Mouse (Mus musculus): ENCODE measurements at regions not wholly inside any gene's neighbourhood (a gene's known extent, or its start where the extent isn't known, plus 50 kb on each side); places are given as distances from the start of the nearest gene placed in this dataset.

GRCm38 (mm10) chr16:65916831-65917230 is 101.8 kb downstream of the Vgll3 start:
- no peak for DNase-seq

DNA sequence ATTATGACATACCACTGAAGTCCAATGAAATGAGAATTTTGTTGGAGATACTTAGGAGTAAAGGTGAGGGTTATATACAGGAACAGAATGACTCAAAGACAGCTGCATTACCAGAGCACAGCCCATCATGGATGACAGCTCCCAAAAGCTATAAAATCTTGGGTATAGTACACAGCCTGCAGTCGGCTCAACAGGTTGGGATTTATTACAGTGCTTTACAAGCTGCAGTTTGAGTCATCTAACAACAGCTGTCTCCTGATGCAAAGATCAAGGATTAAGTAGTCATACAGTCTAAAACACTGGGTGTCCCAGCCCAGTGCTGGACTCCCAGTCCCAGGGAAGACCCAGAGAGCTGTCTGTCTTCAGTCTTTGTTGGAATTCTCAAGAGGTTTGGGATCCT is 110.9 kb downstream of the Vgll3 start:
- no peak for DNase-seq

- no peak for DNase-seq
Measured at GRCm38 (mm10) chr16:65963829-65964228, 148.8 kb downstream of the Vgll3 start.

GRCm38 (mm10) chr16:65964260-65964659 is 149.2 kb downstream of the Vgll3 start:
- DNase-seq: no peak

- DNase-seq: no peak
Measured at GRCm38 (mm10) chr16:65977075-65977474, 162.0 kb downstream of the Vgll3 start.

GRCm38 (mm10) chr16:65987186-65987585 is 172.1 kb downstream of the Vgll3 start:
- no peak for DNase-seq

GRCm38 (mm10) chr16:65999343-65999742 is 184.3 kb downstream of the Vgll3 start:
- no peak for DNase-seq

GRCm38 (mm10) chr16:66000728-66001273 is 185.7 kb downstream of the Vgll3 start:
- no peak for DNase-seq

- DNase-seq: no peak
Measured at GRCm38 (mm10) chr16:66004689-66005088, 189.6 kb downstream of the Vgll3 start.

- DNase-seq: peak in 1 of 2 experiments; percentile 9
Measured at GRCm38 (mm10) chr16:66005954-66006580, 191.0 kb downstream of the Vgll3 start.

DNA sequence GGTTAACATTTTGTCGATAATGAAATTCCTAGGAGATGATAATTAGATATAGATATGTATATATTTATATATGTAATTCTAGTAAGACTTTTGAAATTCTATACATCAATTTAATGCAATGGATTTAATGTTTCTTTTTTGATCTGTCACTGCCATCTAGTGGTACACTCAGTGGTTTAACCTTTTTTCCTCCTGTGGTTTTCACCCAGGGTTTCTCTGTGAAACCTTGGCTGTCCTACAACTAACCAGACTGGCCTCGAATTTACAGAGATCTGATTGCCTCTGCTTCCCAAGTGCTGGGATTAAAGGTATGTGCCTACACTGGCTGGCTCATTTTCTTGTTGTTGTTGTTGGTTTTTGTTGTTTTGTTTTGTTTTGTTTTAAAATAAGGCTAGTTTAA is 198.6 kb downstream of the Vgll3 start:
- DNase-seq: no peak

DNA sequence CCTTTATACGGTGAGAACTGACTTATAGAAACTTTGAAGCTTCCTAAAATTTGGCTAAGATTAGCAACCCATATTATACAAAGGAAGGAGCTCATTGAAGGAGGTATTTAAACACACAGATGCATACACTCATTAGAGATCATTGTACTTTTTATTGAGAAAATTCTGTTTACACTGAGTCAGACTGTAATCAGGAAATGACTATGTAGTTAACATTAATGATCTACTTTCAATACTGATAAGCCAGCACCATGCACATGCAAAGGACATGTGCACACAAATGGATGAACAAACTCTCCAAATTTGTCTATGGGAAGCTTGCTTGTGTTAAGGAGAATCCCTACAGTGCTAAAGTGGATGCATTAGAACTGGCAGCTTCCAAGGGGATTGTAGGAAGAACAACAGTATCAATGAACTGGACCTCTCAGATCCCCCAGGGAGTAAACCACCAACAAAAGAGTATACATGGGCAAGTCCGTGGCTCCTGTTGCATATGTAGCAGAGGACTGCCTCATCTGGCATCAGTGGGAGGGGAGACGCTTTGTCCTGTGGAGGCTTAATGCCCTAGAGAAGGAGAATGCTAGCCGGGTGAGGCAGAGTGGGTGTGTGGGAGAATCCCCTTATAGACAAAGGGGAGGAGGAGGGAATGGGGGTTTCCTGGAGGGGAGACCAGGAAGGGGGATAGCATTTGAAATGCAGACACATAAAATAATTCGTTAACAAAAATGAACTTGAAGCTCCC is 200.0 kb downstream of the Vgll3 start:
- DNase-seq: no peak

DNA sequence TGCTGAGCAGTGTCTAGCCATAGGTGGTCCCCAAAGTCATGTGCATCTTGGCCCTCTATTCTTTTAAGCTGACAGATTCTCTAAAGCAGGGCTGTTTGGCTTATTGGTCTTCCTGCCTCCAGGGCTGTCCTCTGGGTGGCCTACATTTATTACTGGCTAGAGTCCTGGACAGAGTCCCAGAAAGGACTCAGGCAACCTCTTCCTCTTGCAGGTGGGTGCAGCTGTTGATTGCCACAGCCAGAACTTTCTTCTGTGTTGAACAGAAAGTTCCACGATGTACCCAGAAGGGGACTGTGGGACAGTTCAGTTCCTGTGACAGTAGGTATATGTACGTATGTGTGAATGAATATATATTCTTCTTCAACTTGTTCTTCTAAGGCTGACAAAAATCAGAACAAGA is 202.0 kb downstream of the Vgll3 start:
- no peak for DNase-seq

DNA sequence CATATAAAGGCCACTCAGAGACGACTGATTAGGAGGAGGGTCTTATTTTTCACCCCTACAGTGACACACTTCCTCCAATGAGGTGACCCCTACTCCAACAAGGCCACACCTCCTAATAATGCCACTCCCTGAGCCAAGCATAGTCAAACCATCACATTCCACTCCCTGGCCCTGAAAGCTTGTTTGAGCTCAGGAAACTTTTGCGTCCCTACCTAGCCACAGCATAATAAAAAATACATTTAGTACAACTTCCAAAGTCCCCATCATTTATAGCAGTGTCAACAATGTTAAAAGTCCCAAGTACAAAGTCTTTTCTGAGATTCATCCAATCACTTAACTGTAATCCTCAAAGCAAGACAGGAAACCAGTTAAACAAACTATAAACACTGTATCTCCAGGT is 208.3 kb downstream of the Vgll3 start:
- DNase-seq: no peak
